Mouse (Mus musculus) urinary bladder, postnatal 10 days (tissue): ENCODE data around the gene Gm16181.

Experiments used
- DNase-seq: peaks from one replicate; pipeline ENCODE4 v3.0.0; 2022; ENCODE audit warnings: low spot score

Gene Gm16181

GRCm38 (mm10) chr17:35220156-35220952 lies at the start of gene Gm16181:
Gene Gm16181 (plus strand): TSS chr17:35220834.
- no peak for DNase-seq

- no peak for DNase-seq
Observed at GRCm38 (mm10) chr17:35172445-35173234, 48.0 kb upstream of the Gm16181 start.

- DNase-seq = no peak
Observed at GRCm38 (mm10) chr17:35173329-35173728, 47.3 kb upstream of the Gm16181 start.

GRCm38 (mm10) chr17:35174201-35174977 lies 46.2 kb upstream of the Gm16181 start:
- no peak for DNase-seq

- DNase-seq = no peak
Observed at GRCm38 (mm10) chr17:35175382-35175781, 45.3 kb upstream of the Gm16181 start.

- no peak for DNase-seq
Observed at GRCm38 (mm10) chr17:35175968-35176367, 44.7 kb upstream of the Gm16181 start, which contains the start of gene Aif1. Gene Aif1 (minus strand): TSS chr17:35176068.

GRCm38 (mm10) chr17:35178528-35178927 lies 42.1 kb upstream of the Gm16181 start:
- no peak for DNase-seq

GRCm38 (mm10) chr17:35180093-35180492 lies 40.5 kb upstream of the Gm16181 start:
- no peak for DNase-seq

GRCm38 (mm10) chr17:35185639-35186611 lies 34.7 kb upstream of the Gm16181 start:
- DNase-seq = no peak

- no peak for DNase-seq
Observed at GRCm38 (mm10) chr17:35186681-35187080, 34.0 kb upstream of the Gm16181 start.

- no peak for DNase-seq
Observed at GRCm38 (mm10) chr17:35187345-35187744, 33.3 kb upstream of the Gm16181 start.

GRCm38 (mm10) chr17:35187959-35188610 lies 32.5 kb upstream of the Gm16181 start, which contains the start of gene Lst1:
Gene Lst1 (minus strand): TSS chr17:35188439.
- no peak for DNase-seq

- no peak for DNase-seq
Observed at GRCm38 (mm10) chr17:35189186-35189585, 31.4 kb upstream of the Gm16181 start.

GRCm38 (mm10) chr17:35190096-35190495 lies 30.5 kb upstream of the Gm16181 start:
- no peak for DNase-seq

- no peak for DNase-seq
Observed at GRCm38 (mm10) chr17:35191723-35192122, 28.9 kb upstream of the Gm16181 start.

- no peak for DNase-seq
Observed at GRCm38 (mm10) chr17:35192924-35193323, 27.7 kb upstream of the Gm16181 start.

- no peak for DNase-seq
Observed at GRCm38 (mm10) chr17:35193881-35194843, 26.5 kb upstream of the Gm16181 start, which contains the start of gene Ltb. Gene Ltb (plus strand): TSS chr17:35194439.

- no peak for DNase-seq
Observed at GRCm38 (mm10) chr17:35194844-35195630, 25.6 kb upstream of the Gm16181 start.
